Mouse (Mus musculus) forebrain, embryonic 11.5 days (tissue): ENCODE measurements around the gene Tcf7. TPM values are rescaled to one million over a fixed set of nuclear protein-coding genes. Genes with fewer than 3 reads are reported as not detected.

Experiments
- ATAC-seq: fragments of 200-750 bp; cut with Nextera tagmentation; replicated peaks from 2 replicates; pipeline ENCODE4 v1.8.0; 2017; ENCODE audit warnings: moderate TSS enrichment; ENCODE audit not compliant: low FRiP score
- DNase-seq: peaks from one replicate; pipeline ENCODE4 v3.0.0-alpha.2; 2017; ENCODE audit warnings: low spot score
- H3K27ac ChIP-seq: fragments of 300-500 bp; sonication (generic); 2 replicates; pipeline ENCODE4 v1.5.1; 2014; ENCODE audit warnings: low read depth, low read length
- H3K27me3 ChIP-seq: fragments of 300-500 bp; sonication (generic); 2 replicates; pipeline ENCODE4 v1.6.1; 2014; ENCODE audit warnings: mild to moderate bottlenecking, low read length, mixed read lengths; ENCODE audit not compliant: control insufficient read depth, insufficient read depth
- H3K36me3 ChIP-seq: fragments of 300-500 bp; sonication (generic); 2 replicates; pipeline ENCODE4 v1.6.1; 2014; ENCODE audit warnings: mild to moderate bottlenecking, low read length, moderate library complexity, mixed read lengths; ENCODE audit not compliant: control insufficient read depth, insufficient read depth
- H3K4me1 ChIP-seq: fragments of 300-500 bp; sonication (generic); replicated peaks from 2 replicates; pipeline ENCODE4 v1.6.1; 2014; ENCODE audit warnings: low read length, mixed read lengths; ENCODE audit not compliant: control insufficient read depth, insufficient read depth
- H3K4me2 ChIP-seq: fragments of 300-500 bp; sonication (generic); 2 replicates; pipeline ENCODE4 v1.6.1; 2014; ENCODE audit warnings: low read depth, mild to moderate bottlenecking, low read length, moderate library complexity, mixed read lengths; ENCODE audit not compliant: severe bottlenecking
- H3K4me3 ChIP-seq: fragments of 300-500 bp; sonication (generic); 2 replicates; pipeline ENCODE4 v1.5.1; 2014; ENCODE audit warnings: low read depth, low read length
- H3K9ac ChIP-seq: fragments of 300-500 bp; sonication (generic); 2 replicates; pipeline ENCODE4 v1.6.1; 2014; ENCODE audit warnings: low read length
- H3K9me3 ChIP-seq: fragments of 300-500 bp; sonication (generic); 2 replicates; pipeline ENCODE4 v1.6.1; 2016; ENCODE audit warnings: low read length, mixed read lengths; ENCODE audit not compliant: control insufficient read depth
- WGBS: fragments of 180-500 bp; shearing (Covaris S2); extraction: QIAGEN DNeasy Blood & Tissue Kit; methylation state at CpG from one replicate; pipeline ENCODE4 v1.1.7; 2014; 5-methylcytosine and 5-hydroxymethylcytosine counted together
- polyA plus RNA-seq: library from polyadenylated mRNA; unstranded; fragments of >200 nt; fragmentation: Nextera tagmentation; extraction: Ambion mirVana; gene quantifications from 2 replicates; pipeline ENCODE4 v1.2.1, GENCODE M21; 2014

The Tcf7 gene
- polyA plus RNA-seq, 1 experiment from 2014 or later, result 9.6 TPM

DNA sequence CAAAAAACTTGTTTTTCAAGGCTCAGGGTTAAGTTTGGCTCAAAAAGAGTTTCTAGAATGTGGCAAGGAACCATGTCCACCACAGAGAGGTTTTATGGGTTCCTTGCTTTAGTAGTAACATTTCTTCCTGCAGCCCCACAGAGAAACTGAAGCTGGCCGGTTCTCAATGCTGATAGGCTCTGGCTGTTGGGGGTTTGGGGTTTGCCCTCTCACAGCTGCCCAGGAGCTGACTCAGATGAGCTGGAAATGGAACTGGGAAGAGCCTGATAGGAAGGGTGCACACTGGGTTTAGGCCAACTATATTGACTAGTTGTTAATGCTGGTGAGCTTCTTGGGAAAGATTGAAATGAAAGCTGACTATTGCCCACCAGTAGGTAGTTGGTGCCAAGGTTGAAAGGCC lies 30.1 kb downstream of the Tcf7 start:
- WGBS, result 65% methylated on average over 1 of the region's 1 CpGs

DNA sequence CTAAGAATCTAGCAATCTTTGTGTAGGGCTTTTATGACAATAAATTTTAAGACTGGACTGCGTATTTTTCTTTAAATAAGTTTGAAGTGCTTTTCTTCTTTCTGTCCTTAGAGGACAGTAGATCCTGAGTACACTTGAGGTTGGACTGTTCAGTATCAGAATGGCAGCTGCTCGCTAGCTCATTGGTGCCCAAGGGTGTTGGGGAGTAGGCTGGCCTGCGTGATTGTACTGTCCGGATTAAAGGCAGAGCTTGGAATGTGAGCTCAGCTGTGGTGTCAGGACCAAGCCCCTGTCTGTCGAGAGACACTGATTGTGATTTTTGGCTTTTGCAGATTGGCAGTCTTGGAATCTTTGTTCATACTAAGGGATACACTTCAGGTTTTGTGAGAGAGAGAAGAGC lies 31.0 kb downstream of the Tcf7 start:
- Histone ChIP-seq H3K4me1 (no peaks in the 10 kb centered on the region), H3K4me2 (no peak overlapping the region), H3K36me3 (no peaks in the 10 kb centered on the region), H3K27ac (no peak overlapping the region), H3K4me3 (no peak overlapping the region), H3K9ac (no peak overlapping the region), H3K9me3 (no peaks in the 10 kb centered on the region), H3K27me3 (no peaks in the 10 kb centered on the region)
- ATAC-seq, result no peak
- 78% methylated on average over 5 of the region's 5 CpGs for WGBS
- peak; percentile 42 for DNase-seq

More for the DNA sequence above, 30.1 kb downstream of the Tcf7 start:
- no peak for ATAC-seq
- Histone ChIP-seq H3K9me3 (no peaks in the 10 kb centered on the region), H3K36me3 (no peaks in the 10 kb centered on the region), H3K9ac (no peak overlapping the region), H3K27me3 (no peaks in the 10 kb centered on the region), H3K4me2 (no peak overlapping the region), H3K27ac (no peak overlapping the region), H3K4me3 (no peak overlapping the region), H3K4me1 (no peaks in the 10 kb centered on the region)
- no peak for DNase-seq

DNA sequence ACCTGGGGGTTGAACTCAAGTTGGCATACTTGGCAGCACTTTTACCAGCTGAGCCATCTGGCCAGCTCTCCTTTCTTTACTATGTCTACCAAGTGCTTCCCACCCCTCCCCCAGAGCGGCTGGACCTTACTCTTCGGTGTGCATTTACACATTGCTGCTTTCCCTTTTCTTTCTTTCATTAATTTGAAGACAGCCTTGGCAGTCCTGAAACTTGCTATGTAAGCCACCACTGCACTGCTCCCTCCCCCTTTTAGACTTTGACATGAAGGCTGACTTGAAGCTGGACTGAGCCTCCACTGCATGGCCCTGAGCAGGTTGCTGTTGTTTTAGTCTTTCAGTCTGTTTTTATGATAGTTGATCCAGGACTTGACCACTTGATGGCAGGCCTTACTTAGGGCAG lies 33.4 kb downstream of the Tcf7 start:
- Histone ChIP-seq H3K36me3 (no peaks in the 10 kb centered on the region; the same call in 1 of the 2 replicates), H3K4me3 (no peak overlapping the region), H3K4me2 (no peak overlapping the region), H3K27me3 (no peaks in the 10 kb centered on the region), H3K27ac (no peak overlapping the region), H3K9ac (no peak overlapping the region), H3K9me3 (no peaks in the 10 kb centered on the region), H3K4me1 (no peaks in the 10 kb centered on the region)
- no peak for ATAC-seq
- 91% methylated on average over 2 of the region's 2 CpGs for WGBS
- peak; percentile 29 for DNase-seq

DNA sequence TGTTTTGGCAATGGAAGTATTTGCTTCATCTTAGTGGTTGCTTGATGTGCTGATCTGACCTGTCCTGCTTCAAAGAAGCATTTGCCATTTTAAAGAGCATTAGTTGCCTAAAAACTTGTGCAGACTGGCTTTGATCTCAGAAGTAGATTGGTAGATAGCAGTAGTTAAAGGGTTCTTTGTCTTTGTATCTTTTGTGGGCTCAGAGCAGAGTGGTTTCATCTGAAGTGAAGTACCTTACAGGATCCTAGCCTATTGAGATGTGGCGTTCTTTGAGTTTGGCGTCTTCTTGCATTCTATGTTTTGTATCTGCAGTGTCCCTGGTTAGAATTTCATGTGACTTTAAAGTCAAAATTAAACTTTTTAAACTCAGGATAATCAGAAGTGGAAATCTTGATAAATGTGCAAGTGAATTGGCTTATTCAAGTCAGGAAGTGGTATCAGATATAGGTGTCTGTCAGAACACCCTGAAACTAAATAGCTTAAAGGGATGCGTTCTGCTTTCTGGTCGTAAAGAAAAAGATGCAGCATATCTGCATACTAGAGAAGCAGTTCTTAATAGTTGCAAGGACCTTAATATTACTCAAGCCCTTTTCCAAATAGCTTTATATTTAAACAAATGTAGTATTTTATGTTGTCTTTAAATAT lies 41.8 kb downstream of the Tcf7 start:
- 92% methylated on average over 4 of the region's 4 CpGs for WGBS
- peaks cover 9% of the 10 kb centered on the region; the same call in 1 of the 2 replicates for H3K36me3 ChIP-seq
- no peak overlapping the region for H3K4me3 ChIP-seq
- no peaks in the 10 kb centered on the region for H3K4me1 ChIP-seq
- H3K27ac ChIP-seq, result no peak overlapping the region
- H3K4me2 ChIP-seq, result no peak overlapping the region
- DNase-seq, result no peak
- ATAC-seq, result no peak
- H3K9ac ChIP-seq, result no peak overlapping the region
- no peaks in the 10 kb centered on the region for H3K9me3 ChIP-seq
- H3K27me3 ChIP-seq, result no peaks in the 10 kb centered on the region

DNA sequence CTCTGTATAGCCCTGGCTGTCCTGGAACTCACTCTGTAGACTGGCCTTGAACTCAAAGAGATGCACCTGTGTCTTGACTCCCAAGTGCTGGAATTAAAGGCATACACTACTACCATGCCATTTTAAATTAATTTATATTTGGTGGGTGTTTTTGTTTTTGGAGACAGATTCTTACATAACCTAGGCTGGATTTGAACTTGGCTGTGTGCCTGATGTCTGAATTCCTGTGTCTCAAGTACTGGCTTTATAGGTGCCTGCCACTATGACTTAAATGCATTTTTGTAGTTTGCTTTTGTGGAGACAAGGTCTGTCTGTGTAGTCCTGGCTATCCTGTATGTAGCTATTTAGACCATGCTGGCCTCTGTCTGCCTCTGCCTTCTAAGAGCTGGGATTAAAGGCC lies 48.3 kb downstream of the Tcf7 start:
- Histone ChIP-seq H3K4me1 (0 out of 2 replicates have a peak, but pooled peaks cover 2% of the 10 kb centered on the region), H3K9ac (no peak overlapping the region), H3K9me3 (no peaks in the 10 kb centered on the region), H3K27me3 (no peaks in the 10 kb centered on the region), H3K4me2 (no peak overlapping the region), H3K36me3 (peaks cover 6% of the 10 kb centered on the region; the same call in 1 of the 2 replicates), H3K27ac (no peak overlapping the region), H3K4me3 (no peak overlapping the region)
- DNase-seq (no peak), ATAC-seq (no peak)

DNA sequence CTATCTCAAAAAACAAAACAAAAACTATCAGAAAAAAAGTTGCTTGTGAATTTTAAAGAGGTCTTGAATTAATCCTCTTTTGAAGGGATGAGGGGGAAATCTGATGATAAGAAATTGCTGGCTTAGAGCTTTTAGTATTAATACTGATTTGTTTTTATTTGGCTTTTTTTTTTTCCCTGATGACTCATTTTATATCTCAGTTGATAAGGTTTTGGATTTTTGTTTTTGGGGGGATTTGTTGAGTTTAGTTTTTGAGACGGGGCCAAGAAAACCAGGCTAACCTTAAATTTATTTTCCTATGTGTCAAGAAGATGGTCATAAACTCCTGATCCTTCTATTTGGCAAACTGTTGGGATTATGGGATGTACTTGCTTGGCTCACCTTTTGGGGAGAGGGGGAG lies 48.9 kb downstream of the Tcf7 start:
- H3K9me3 ChIP-seq, result no peaks in the 10 kb centered on the region
- peaks cover 6% of the 10 kb centered on the region; the same call in 1 of the 2 replicates for H3K36me3 ChIP-seq
- DNase-seq (no peak), ATAC-seq (no peak)
- 0 out of 2 replicates have a peak overlapping the region, but pooled peaks have one; percentile 99 for H3K4me3 ChIP-seq
- 93% methylated on average over 1 of the region's 1 CpGs for WGBS
- H3K9ac ChIP-seq, result no peak overlapping the region
- H3K4me1 ChIP-seq, result 0 out of 2 replicates have a peak, but pooled peaks cover 2% of the 10 kb centered on the region
- H3K27me3 ChIP-seq, result no peaks in the 10 kb centered on the region
- H3K27ac ChIP-seq, result no peak overlapping the region
- no peak overlapping the region for H3K4me2 ChIP-seq

DNA sequence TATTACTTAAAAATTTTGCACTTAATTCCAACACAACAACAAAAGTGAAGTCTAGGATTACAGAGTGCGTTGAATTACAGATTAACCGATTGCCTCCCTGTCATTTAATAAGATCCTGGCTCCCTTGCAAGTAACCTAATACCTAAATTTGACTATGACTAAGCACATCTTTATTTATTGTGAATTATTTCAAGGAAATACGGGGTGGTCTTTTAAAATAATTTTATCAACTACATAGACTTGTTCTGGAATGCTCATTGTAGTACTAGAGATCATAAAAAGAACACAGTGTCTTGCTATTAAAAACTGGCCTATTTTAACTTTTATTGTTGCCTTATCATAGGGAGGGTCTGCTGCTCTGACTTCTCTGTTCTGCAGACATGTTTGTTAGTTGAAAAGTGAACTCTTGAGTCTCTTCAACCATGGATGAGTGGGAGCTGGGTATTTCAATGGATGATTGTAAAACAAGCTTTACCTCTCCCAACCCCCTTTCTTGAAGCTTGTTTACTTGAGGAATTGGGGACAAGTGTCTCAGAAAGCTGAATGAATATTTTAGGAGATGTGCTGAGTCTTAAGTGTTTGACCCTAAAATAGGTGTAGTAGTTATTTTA lies 49.7 kb downstream of the Tcf7 start:
- 38% methylated on average over 3 of the region's 3 CpGs for WGBS
- DNase-seq (no peak), ATAC-seq (no peak)
- Histone ChIP-seq H3K9me3 (no peaks in the 10 kb centered on the region), H3K4me2 (peak overlapping the region; percentile 90), H3K27ac (no peak overlapping the region), H3K4me1 (0 out of 2 replicates have a peak, but pooled peaks cover 2% of the 10 kb centered on the region), H3K4me3 (peak overlapping the region; percentile 99), H3K27me3 (no peaks in the 10 kb centered on the region), H3K36me3 (peaks cover 6% of the 10 kb centered on the region; the same call in 1 of the 2 replicates), H3K9ac (no peak overlapping the region)

DNA sequence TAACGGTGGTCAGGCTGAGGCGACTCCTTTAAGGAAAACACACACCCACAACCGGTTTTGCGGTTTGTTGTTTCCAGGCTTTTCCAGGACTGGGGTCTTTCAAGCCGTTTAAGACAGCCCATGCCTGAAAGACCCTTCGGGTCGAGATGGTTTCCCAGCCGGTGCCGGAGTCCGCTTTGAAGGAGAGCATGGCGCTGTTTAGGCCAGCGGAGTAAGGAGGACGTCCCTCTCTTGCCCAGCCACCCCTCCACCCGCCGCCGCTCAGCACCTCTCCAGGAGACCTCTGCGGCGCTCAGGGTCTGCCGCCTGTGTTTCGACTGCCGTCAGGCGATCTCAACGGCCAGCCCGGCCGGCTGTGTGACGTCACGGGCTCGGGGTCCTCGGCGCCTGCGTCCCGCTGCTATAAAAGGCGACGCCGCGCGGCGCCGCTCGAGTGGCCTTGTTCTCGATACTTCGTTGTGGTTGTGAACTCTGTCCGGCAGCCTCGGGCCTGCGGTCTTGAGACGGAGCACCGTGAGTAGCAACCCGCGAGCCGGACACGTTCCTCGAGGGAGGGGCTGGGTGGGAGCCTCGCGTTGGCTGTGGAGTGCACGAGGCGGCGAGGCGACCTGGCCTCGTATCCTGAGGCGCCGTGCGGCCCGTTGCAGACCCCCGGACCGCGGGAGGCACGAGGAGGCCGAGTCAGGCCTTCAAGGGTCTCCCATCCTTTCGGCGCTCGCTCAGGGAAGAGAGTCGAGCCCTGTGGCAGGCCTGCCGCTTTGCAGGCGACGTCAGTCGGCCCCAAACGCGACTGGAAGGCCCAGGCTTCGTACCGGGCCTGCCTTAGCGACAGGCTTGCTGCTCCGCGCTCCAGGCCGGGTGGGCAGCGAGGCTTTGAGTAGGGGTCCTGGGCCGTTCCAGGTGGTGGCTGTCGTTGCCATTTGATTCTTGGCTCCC lies 50.9 kb downstream of the Tcf7 start, which contains the start of gene Skp1a:
Gene Skp1a, plus strand, starts transcription at position 390 of the 936 bp plus-strand sequence.
- peak within 1 kb of the TSS; percentile 90 for H3K4me2 ChIP-seq
- H3K36me3 ChIP-seq, result no peaks in the 10 kb centered on the region
- 0 out of 2 replicates have a peak, but pooled peaks cover 2% of the 10 kb centered on the region for H3K4me1 ChIP-seq
- H3K27ac ChIP-seq, result peak within 1 kb of the TSS; percentile 97
- DNase-seq (peak; percentile 97), ATAC-seq (peak; percentile 92)
- peak within 1 kb of the TSS; percentile 99 for H3K4me3 ChIP-seq
- under 1% methylated on average over 87 of the region's 87 CpGs for WGBS
- peak within 1 kb of the TSS; percentile 99 for H3K9ac ChIP-seq
- H3K9me3 ChIP-seq, result no peaks in the 10 kb centered on the region
- H3K27me3 ChIP-seq, result no peaks in the 10 kb centered on the region
